Mouse (Mus musculus): Measurements from ENCODE around the gene Bpifc. TPM values are rescaled to one million over a fixed set of nuclear protein-coding genes. Genes with fewer than 3 reads are reported as not detected.
A peak's percentile ranks its signal among the peaks of the same experiment; 100 is the strongest.
"Not testable (repeated sequence)": the region's sequence is repeated elsewhere in the genome, so short reads cannot be mapped to it uniquely, and the experiment has no call there.

The Bpifc gene
- polyA plus RNA-seq, 1 experiment from 2014 or later = 0.05 TPM

DNA sequence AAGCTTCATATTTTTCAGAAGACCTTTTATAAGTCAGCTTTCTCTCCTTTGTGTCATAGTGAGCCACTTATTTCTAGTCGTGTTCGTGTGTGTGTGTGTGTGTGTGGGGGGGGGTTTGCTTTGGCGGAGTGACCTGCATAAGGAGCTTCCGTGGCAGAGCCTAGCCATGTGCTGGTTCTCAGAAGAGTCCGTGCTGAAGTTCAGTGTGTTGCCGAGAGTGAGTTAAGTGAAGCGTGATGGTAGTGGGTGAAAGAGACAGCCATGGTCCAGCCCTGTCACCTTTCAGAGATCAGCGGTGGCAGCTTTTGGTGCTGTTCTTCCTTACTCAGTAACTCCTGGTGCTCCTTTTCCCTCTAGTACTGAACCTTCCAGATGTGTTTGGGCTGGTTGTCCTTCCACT lies 32.4 kb upstream of the Bpifc start:
- H3K4me2 ChIP-seq (ENCODE audit: low read length) = no peak overlapping the region
- no peak for ATAC-seq
- H3K4me1 ChIP-seq (ENCODE audit: control insufficient read depth, insufficient read depth, low read depth, low read length) = no peaks in the 10 kb centered on the region
- no peak overlapping the region for H3K9ac ChIP-seq (ENCODE audit: low read depth, low read length)
- WGBS = 71% methylated on average over 8 of the region's 8 CpGs
- no peaks in the 10 kb centered on the region for H3K27me3 ChIP-seq (replicated peaks; ENCODE audit: control insufficient read depth, insufficient read depth, low read length)
- no peak overlapping the region for H3K27ac ChIP-seq (ENCODE audit: low read depth, low read length)
- H3K9me3 ChIP-seq (ENCODE audit: control insufficient read depth, low read length) = no peaks in the 10 kb centered on the region
- no peaks in the 10 kb centered on the region for H3K36me3 ChIP-seq (ENCODE audit: control insufficient read depth, insufficient read depth, low read length)
- no peak overlapping the region for H3K4me3 ChIP-seq (ENCODE audit: low read length)

DNA sequence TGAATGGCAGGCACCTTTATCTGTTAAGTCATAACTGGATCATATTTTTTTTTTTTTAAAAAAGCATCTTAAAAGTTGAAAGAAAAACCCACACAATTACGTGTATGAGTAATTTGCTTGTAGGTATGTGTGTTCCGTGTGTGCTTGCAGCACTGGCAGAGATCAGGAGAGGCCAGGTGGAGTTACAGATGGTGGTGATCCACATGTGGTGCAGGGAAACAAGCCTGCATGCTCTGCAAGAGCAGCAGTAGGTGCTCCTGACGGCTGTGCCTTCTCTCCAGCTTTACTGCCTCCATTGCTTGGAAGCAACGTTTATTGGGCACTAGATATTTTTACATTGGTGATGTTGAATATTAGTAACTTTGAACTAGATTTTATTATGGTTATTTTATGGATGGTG lies 32.0 kb upstream of the Bpifc start:
- no peaks in the 10 kb centered on the region for H3K36me3 ChIP-seq (ENCODE audit: control insufficient read depth, insufficient read depth, low read length)
- no peaks in the 10 kb centered on the region for H3K27me3 ChIP-seq (replicated peaks; ENCODE audit: control insufficient read depth, insufficient read depth, low read length)
- WGBS = 77% methylated on average over 4 of the region's 4 CpGs
- H3K4me1 ChIP-seq (ENCODE audit: control insufficient read depth, insufficient read depth, low read depth, low read length) = no peaks in the 10 kb centered on the region
- ATAC-seq = no peak
- no peak overlapping the region for H3K9ac ChIP-seq (ENCODE audit: low read depth, low read length)
- no peak overlapping the region for H3K27ac ChIP-seq (ENCODE audit: low read depth, low read length)
- no peak overlapping the region for H3K4me2 ChIP-seq (ENCODE audit: low read length)
- H3K9me3 ChIP-seq (ENCODE audit: control insufficient read depth, low read length) = no peaks in the 10 kb centered on the region
- no peak overlapping the region for H3K4me3 ChIP-seq (ENCODE audit: low read length)

GRCm38 (mm10) chr10:86034007-86034728 lies 22.5 kb upstream of the Bpifc start:
- WGBS = 68% methylated on average over 2 of the region's 2 CpGs
- Histone ChIP-seq H3K36me3 (ENCODE audit: control insufficient read depth, insufficient read depth, low read length) (peaks cover 3% of the 10 kb centered on the region; the same call in 1 of the 2 replicates), H3K27ac (ENCODE audit: low read depth, low read length) (no peak overlapping the region), H3K9me3 (ENCODE audit: control insufficient read depth, low read length) (no peaks in the 10 kb centered on the region), H3K4me3 (ENCODE audit: low read length) (no peak overlapping the region), H3K4me2 (ENCODE audit: low read length) (no peak overlapping the region), H3K9ac (ENCODE audit: low read depth, low read length) (no peak overlapping the region), H3K4me1 (ENCODE audit: control insufficient read depth, insufficient read depth, low read depth, low read length) (no peaks in the 10 kb centered on the region), H3K27me3 (replicated peaks; ENCODE audit: control insufficient read depth, insufficient read depth, low read length) (no peaks in the 10 kb centered on the region)
- no peak for ATAC-seq

DNA sequence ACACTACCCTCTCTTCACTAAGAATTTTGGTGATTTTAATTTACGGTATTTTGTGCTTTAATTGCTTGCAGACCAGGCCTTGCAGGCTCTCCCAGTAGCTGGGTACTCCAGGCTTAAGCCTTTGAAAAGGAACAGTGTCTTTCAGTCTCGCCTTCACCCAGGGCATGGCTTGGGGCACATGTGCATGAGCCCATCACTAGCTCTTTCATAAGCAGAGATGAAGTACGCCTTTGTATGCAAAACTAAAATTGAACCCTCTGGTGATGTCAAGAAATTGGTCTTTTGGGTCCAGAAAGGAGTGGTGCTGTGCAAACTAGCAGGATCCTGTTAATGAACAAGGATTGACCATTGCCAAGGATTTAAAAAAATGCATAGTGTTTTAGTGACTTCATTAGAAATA lies 20.8 kb upstream of the Bpifc start:
- no peaks in the 10 kb centered on the region for H3K9me3 ChIP-seq (ENCODE audit: control insufficient read depth, low read length)
- no peaks in the 10 kb centered on the region for H3K27me3 ChIP-seq (replicated peaks; ENCODE audit: control insufficient read depth, insufficient read depth, low read length)
- no peaks in the 10 kb centered on the region for H3K4me1 ChIP-seq (ENCODE audit: control insufficient read depth, insufficient read depth, low read depth, low read length)
- 91% methylated on average over 3 of the region's 3 CpGs for whole genome bisulfite sequencing
- no peak overlapping the region for H3K9ac ChIP-seq (ENCODE audit: low read depth, low read length)
- H3K27ac ChIP-seq (ENCODE audit: low read depth, low read length) = no peak overlapping the region
- H3K36me3 ChIP-seq (ENCODE audit: control insufficient read depth, insufficient read depth, low read length) = peaks cover 3% of the 10 kb centered on the region; the same call in 1 of the 2 replicates
- no peak for ATAC-seq
- no peak overlapping the region for H3K4me3 ChIP-seq (ENCODE audit: low read length)
- H3K4me2 ChIP-seq (ENCODE audit: low read length) = no peak overlapping the region

GRCm38 (mm10) chr10:86030743-86031142 lies 19.0 kb upstream of the Bpifc start:
- Histone ChIP-seq H3K9ac (ENCODE audit: low read depth, low read length) (no peak overlapping the region), H3K9me3 (ENCODE audit: control insufficient read depth, low read length) (no peaks in the 10 kb centered on the region), H3K4me2 (ENCODE audit: low read length) (no peak overlapping the region), H3K4me3 (ENCODE audit: low read length) (no peak overlapping the region), H3K36me3 (ENCODE audit: control insufficient read depth, insufficient read depth, low read length) (peaks cover 3% of the 10 kb centered on the region; the same call in 1 of the 2 replicates), H3K27ac (ENCODE audit: low read depth, low read length) (no peak overlapping the region), H3K27me3 (replicated peaks; ENCODE audit: control insufficient read depth, insufficient read depth, low read length) (no peaks in the 10 kb centered on the region), H3K4me1 (ENCODE audit: control insufficient read depth, insufficient read depth, low read depth, low read length) (no peaks in the 10 kb centered on the region)
- ATAC-seq = no peak
- WGBS = 93% methylated on average over 7 of the region's 7 CpGs

DNA sequence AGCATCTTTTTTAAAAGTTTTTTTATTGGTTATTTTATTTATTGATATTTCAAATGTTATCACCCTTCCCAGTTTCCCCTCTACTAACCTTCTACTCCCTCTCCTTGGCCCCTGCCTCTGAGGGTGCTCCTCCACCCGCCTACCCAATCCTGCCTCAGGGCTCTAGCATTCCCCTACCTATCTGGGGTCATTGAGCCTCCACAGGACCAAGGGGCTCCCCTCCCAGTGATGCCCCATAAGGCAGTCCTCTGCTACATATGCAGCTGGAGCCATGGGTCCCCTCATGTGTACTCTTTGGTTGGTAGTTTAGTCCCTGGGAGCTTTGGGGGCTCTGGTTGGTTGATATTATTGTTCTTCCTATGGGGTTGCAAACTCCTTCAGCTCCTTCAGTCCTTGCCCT lies 15.1 kb upstream of the Bpifc start:
- not testable (repeated sequence) for H3K4me3 ChIP-seq (ENCODE audit: low read length); H3K27ac ChIP-seq (ENCODE audit: low read depth, low read length); H3K9me3 ChIP-seq (ENCODE audit: control insufficient read depth, low read length); H3K4me1 ChIP-seq (ENCODE audit: control insufficient read depth, insufficient read depth, low read depth, low read length); H3K36me3 ChIP-seq (ENCODE audit: control insufficient read depth, insufficient read depth, low read length); H3K4me2 ChIP-seq (ENCODE audit: low read length); H3K9ac ChIP-seq (ENCODE audit: low read depth, low read length); ATAC-seq; H3K27me3 ChIP-seq (replicated peaks; ENCODE audit: control insufficient read depth, insufficient read depth, low read length)
- WGBS = 86% methylated on average over 1 of the region's 1 CpGs

DNA sequence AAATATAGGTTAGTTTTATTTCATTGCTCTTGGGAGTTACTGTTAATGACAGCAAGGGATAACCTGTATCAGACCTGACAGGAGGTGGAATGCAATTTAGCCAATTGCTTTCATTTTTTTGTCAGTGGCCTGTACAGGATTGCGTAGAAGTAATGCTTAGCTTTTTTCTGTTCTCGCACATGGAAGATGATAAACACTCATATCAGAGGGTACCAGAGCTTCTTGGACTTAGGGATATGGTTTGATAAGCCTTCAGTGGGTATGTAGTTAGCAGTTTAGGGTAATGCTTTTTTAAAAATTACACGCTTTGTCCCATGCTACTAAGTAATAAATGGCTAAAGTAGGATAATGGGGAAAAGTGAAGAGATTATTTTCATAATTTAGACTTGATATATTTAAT lies 14.7 kb upstream of the Bpifc start:
- ATAC-seq = no peak
- 96% methylated on average over 3 of the region's 3 CpGs for WGBS
- no peaks in the 10 kb centered on the region for H3K27me3 ChIP-seq (replicated peaks; ENCODE audit: control insufficient read depth, insufficient read depth, low read length)
- no peaks in the 10 kb centered on the region for H3K9me3 ChIP-seq (ENCODE audit: control insufficient read depth, low read length)
- 0 out of 2 replicates have a peak, but pooled peaks cover 3% of the 10 kb centered on the region for H3K36me3 ChIP-seq (ENCODE audit: control insufficient read depth, insufficient read depth, low read length)
- peaks cover 8% of the 10 kb centered on the region for H3K4me1 ChIP-seq (ENCODE audit: control insufficient read depth, insufficient read depth, low read depth, low read length)
- no peak overlapping the region for H3K4me3 ChIP-seq (ENCODE audit: low read length)
- no peak overlapping the region for H3K4me2 ChIP-seq (ENCODE audit: low read length)
- no peak overlapping the region for H3K9ac ChIP-seq (ENCODE audit: low read depth, low read length)
- H3K27ac ChIP-seq (ENCODE audit: low read depth, low read length) = no peak overlapping the region

DNA sequence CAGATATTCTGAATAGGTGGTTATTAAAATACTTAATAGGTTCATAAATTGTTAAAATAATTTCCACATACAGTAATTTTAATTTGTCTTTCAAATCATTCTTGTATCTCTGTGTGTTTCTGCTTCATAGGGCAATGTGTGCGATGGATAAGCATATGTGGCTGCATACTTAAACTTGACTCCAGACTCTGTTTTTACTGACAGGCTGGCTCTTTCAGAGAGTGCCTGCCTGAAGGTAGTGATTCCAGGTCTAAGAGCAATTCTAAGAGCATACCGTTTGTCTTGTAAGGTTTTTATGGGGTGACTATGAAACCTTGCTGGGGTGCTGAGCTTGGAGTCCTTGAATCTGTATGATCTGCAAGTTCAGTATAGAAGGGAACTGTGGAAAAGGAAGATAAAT lies 14.2 kb upstream of the Bpifc start:
- Histone ChIP-seq H3K36me3 (ENCODE audit: control insufficient read depth, insufficient read depth, low read length) (0 out of 2 replicates have a peak, but pooled peaks cover under 1% of the 10 kb centered on the region), H3K9ac (ENCODE audit: low read depth, low read length) (no peak overlapping the region), H3K27me3 (replicated peaks; ENCODE audit: control insufficient read depth, insufficient read depth, low read length) (no peaks in the 10 kb centered on the region), H3K4me3 (ENCODE audit: low read length) (no peak overlapping the region), H3K4me1 (ENCODE audit: control insufficient read depth, insufficient read depth, low read depth, low read length) (peaks cover 10% of the 10 kb centered on the region), H3K9me3 (ENCODE audit: control insufficient read depth, low read length) (no peaks in the 10 kb centered on the region), H3K4me2 (ENCODE audit: low read length) (no peak overlapping the region), H3K27ac (ENCODE audit: low read depth, low read length) (no peak overlapping the region)
- WGBS = 90% methylated on average over 2 of the region's 2 CpGs
- no peak for ATAC-seq

DNA sequence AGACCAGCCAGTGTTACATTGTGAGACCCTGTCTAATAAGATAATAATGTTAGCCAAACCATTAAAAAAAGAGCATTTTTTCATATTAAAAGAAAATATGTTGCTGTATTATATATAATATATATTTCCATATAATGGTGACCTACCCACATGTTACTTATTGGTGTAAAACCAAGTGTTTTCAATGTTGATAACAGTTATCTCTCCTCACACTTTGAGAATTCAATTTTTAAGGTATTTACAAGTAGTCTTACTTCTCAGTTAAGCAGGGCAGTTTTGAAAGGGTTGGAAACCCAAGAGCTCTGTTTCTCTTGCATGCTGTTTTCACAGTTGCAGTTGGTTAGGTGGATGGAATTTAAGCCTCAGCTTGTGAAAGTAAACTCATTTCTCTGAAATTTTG lies 11.5 kb upstream of the Bpifc start:
- no peak for ATAC-seq

More for the DNA sequence above, 11.5 kb upstream of the Bpifc start:
- H3K9ac ChIP-seq (ENCODE audit: low read depth, low read length) = no peak overlapping the region
- H3K9me3 ChIP-seq (ENCODE audit: control insufficient read depth, low read length) = no peaks in the 10 kb centered on the region
- no peak overlapping the region for H3K27ac ChIP-seq (ENCODE audit: low read depth, low read length)
- H3K4me2 ChIP-seq (ENCODE audit: low read length) = peak overlapping the region; percentile 89; the same call in 1 of the 2 replicates
- H3K4me3 ChIP-seq (ENCODE audit: low read length) = no peak overlapping the region
- peaks cover 10% of the 10 kb centered on the region for H3K4me1 ChIP-seq (ENCODE audit: control insufficient read depth, insufficient read depth, low read depth, low read length)
- no peaks in the 10 kb centered on the region for H3K36me3 ChIP-seq (ENCODE audit: control insufficient read depth, insufficient read depth, low read length)
- no peaks in the 10 kb centered on the region for H3K27me3 ChIP-seq (replicated peaks; ENCODE audit: control insufficient read depth, insufficient read depth, low read length)
